Mouse (Mus musculus): Measurements from ENCODE around the gene Elp6. TPM values are rescaled to one million over a fixed set of nuclear protein-coding genes. Genes with fewer than 3 reads are reported as not detected.

Elp6 gene
- polyA plus RNA-seq, 1 experiment = 10.7 TPM

- H3K36me3 ChIP-seq (ENCODE audit: control insufficient read depth, insufficient read depth, low read length) = no peaks in the 10 kb centered on the region
- no peaks in the 10 kb centered on the region for H3K4me1 ChIP-seq (ENCODE audit: control insufficient read depth, insufficient read depth, low read length)
- no peak overlapping the region for H3K4me3 ChIP-seq (ENCODE audit: insufficient read depth, low read depth, low read length)
- H3K27ac ChIP-seq (ENCODE audit: insufficient read depth, low read depth, low read length) = no peak overlapping the region
- no peak for DNase-seq
- TF ChIP-seq POLR2A (IDR thresholded peaks at IDR 0.05; ENCODE audit: low read depth, low read length) (no peak), CTCF (conservative IDR thresholded peaks at IDR 0.05; ENCODE audit: insufficient read depth, insufficient read length, low read depth, low read length) (no peak)
- no peaks in the 10 kb centered on the region for H3K27me3 ChIP-seq (replicated peaks; ENCODE audit: control insufficient read depth, insufficient read depth, low read length)
- WGBS = 96% methylated on average over 8 of the region's 8 CpGs
Observed at GRCm38 (mm10) chr9:110315904-110316303, 10.9 kb downstream of the Elp6 start.

DNA sequence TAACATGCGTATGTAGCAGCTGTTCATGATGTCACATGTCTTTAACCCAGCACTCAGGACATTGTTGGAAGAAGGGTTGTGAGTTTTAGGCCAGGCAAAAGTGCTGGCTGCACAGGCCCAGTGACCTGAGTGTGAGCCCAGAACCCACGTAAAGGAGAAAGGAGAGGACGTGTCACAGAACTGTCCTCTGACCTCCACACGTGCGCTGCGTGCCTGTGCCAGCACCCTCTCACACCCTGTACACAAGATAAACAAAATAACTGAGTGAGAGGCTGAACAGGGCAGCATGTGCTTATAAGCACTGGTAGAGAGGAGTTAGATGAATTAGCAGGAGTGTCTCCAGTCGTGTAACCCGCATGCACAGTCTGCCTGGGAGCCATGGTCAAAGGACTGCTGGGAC lies 11.5 kb downstream of the Elp6 start:
- no peak for TF ChIP-seq POLR2A (IDR thresholded peaks at IDR 0.05; ENCODE audit: low read depth, low read length)
- TF ChIP-seq CTCF (conservative IDR thresholded peaks at IDR 0.05; ENCODE audit: insufficient read depth, insufficient read length, low read depth, low read length) = no peak
- Histone ChIP-seq H3K4me1 (ENCODE audit: control insufficient read depth, insufficient read depth, low read length) (no peaks in the 10 kb centered on the region), H3K27me3 (replicated peaks; ENCODE audit: control insufficient read depth, insufficient read depth, low read length) (no peaks in the 10 kb centered on the region), H3K4me3 (ENCODE audit: insufficient read depth, low read depth, low read length) (no peak overlapping the region), H3K27ac (ENCODE audit: insufficient read depth, low read depth, low read length) (no peak overlapping the region), H3K36me3 (ENCODE audit: control insufficient read depth, insufficient read depth, low read length) (no peaks in the 10 kb centered on the region)
- DNase-seq = no peak
- 86% methylated on average over 8 of the region's 8 CpGs for WGBS

DNA sequence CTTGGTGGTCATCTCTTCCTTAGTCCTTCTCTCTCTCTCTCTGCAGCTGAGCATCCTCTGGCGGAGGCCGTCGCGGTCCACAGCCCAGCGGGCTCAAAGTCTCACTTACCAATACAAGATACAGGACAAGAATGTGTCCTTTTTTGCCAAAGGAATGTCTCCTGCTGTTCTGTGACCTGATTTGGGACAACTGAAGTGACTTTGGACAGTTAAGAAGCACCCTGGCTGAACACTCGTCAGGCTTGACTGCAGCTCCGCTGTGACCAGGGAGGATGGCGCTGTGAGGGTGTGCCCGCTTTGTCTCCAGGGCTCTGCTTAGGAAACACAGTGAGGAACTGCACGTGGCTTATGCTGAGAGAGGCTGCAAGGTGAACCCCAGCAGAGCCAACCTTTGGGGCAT lies 15.8 kb downstream of the Elp6 start:
- no peak overlapping the region for H3K4me3 ChIP-seq (ENCODE audit: insufficient read depth, low read depth, low read length)
- H3K4me1 ChIP-seq (ENCODE audit: control insufficient read depth, insufficient read depth, low read length) = no peaks in the 10 kb centered on the region
- TF ChIP-seq POLR2A (IDR thresholded peaks at IDR 0.05; ENCODE audit: low read depth, low read length) = no peak
- no peak for TF ChIP-seq CTCF (conservative IDR thresholded peaks at IDR 0.05; ENCODE audit: insufficient read depth, insufficient read length, low read depth, low read length)
- H3K27me3 ChIP-seq (replicated peaks; ENCODE audit: control insufficient read depth, insufficient read depth, low read length) = no peaks in the 10 kb centered on the region
- WGBS = 47% methylated on average over 10 of the region's 10 CpGs
- H3K27ac ChIP-seq (ENCODE audit: insufficient read depth, low read depth, low read length) = no peak overlapping the region
- peak; percentile 76 for DNase-seq
- H3K36me3 ChIP-seq (ENCODE audit: control insufficient read depth, insufficient read depth, low read length) = no peaks in the 10 kb centered on the region

DNA sequence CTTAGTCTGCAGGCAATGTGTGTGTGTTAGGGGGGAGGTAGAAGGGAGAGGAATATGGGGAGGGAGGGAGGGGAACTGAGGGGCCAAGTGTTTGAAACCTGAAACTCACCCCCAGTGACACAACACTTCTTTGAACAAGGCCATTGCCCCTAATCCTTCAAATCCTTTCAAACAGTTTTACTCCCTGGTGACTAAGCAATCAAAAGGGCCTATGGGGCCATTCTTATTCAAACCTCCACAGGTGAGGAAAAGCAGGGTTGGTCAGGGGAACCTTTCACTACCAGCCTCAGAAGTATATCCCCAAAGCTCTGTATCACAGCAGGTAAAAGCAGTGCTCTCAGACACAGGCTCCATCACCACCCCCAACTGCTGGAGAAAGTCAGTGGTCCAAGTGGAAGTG lies 18.0 kb downstream of the Elp6 start:
- H3K4me3 ChIP-seq (ENCODE audit: insufficient read depth, low read depth, low read length) = no peak overlapping the region
- H3K27ac ChIP-seq (ENCODE audit: insufficient read depth, low read depth, low read length) = no peak overlapping the region
- H3K36me3 ChIP-seq (ENCODE audit: control insufficient read depth, insufficient read depth, low read length) = no peaks in the 10 kb centered on the region
- no peaks in the 10 kb centered on the region for H3K27me3 ChIP-seq (replicated peaks; ENCODE audit: control insufficient read depth, insufficient read depth, low read length)
- no peak for DNase-seq
- TF ChIP-seq CTCF (conservative IDR thresholded peaks at IDR 0.05; ENCODE audit: insufficient read depth, insufficient read length, low read depth, low read length) (no peak), POLR2A (IDR thresholded peaks at IDR 0.05; ENCODE audit: low read depth, low read length) (no peak)
- no peaks in the 10 kb centered on the region for H3K4me1 ChIP-seq (ENCODE audit: control insufficient read depth, insufficient read depth, low read length)

DNA sequence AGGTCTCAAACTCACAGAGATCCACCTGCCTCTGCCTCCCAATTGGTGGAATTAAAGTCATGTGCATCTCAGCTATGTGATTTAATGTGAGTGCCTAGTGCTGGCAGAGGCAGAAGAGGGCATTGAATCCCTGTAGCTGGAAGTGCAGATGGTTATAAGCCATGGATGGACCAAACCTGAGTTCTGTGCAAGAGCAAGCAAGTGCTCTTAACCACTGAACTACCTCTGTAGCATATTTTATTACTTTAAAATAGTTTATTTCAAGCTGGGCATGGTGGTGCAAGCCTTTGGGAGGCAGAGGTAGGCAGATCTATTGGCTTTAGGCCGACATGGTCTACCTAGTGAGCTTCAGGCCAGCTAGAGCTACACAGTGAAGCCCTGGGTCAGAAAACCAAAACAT lies 19.2 kb downstream of the Elp6 start:
- TF ChIP-seq POLR2A (IDR thresholded peaks at IDR 0.05; ENCODE audit: low read depth, low read length) (no peak), CTCF (conservative IDR thresholded peaks at IDR 0.05; ENCODE audit: insufficient read depth, insufficient read length, low read depth, low read length) (no peak)
- no peaks in the 10 kb centered on the region for H3K4me1 ChIP-seq (ENCODE audit: control insufficient read depth, insufficient read depth, low read length)

GRCm38 (mm10) chr9:110328178-110328577 lies 23.2 kb downstream of the Elp6 start:
- WGBS = 85% methylated on average over 2 of the region's 2 CpGs
- peaks cover 2% of the 10 kb centered on the region; the same call in 1 of the 2 replicates for H3K4me1 ChIP-seq (ENCODE audit: control insufficient read depth, insufficient read depth, low read length)
- no peak overlapping the region for H3K27ac ChIP-seq (ENCODE audit: insufficient read depth, low read depth, low read length)
- no peaks in the 10 kb centered on the region for H3K36me3 ChIP-seq (ENCODE audit: control insufficient read depth, insufficient read depth, low read length)
- TF ChIP-seq CTCF (conservative IDR thresholded peaks at IDR 0.05; ENCODE audit: insufficient read depth, insufficient read length, low read depth, low read length) (no peak), POLR2A (IDR thresholded peaks at IDR 0.05; ENCODE audit: low read depth, low read length) (no peak)
- DNase-seq = no peak
- no peak overlapping the region for H3K4me3 ChIP-seq (ENCODE audit: insufficient read depth, low read depth, low read length)
- no peaks in the 10 kb centered on the region for H3K27me3 ChIP-seq (replicated peaks; ENCODE audit: control insufficient read depth, insufficient read depth, low read length)

More for the DNA sequence above, 19.2 kb downstream of the Elp6 start:
- Histone ChIP-seq H3K27ac (ENCODE audit: insufficient read depth, low read depth, low read length) (no peak overlapping the region), H3K27me3 (replicated peaks; ENCODE audit: control insufficient read depth, insufficient read depth, low read length) (no peaks in the 10 kb centered on the region), H3K4me3 (ENCODE audit: insufficient read depth, low read depth, low read length) (no peak overlapping the region), H3K36me3 (ENCODE audit: control insufficient read depth, insufficient read depth, low read length) (no peaks in the 10 kb centered on the region)
- DNase-seq = no peak
- 86% methylated on average over 1 of the region's 1 CpGs for WGBS

DNA sequence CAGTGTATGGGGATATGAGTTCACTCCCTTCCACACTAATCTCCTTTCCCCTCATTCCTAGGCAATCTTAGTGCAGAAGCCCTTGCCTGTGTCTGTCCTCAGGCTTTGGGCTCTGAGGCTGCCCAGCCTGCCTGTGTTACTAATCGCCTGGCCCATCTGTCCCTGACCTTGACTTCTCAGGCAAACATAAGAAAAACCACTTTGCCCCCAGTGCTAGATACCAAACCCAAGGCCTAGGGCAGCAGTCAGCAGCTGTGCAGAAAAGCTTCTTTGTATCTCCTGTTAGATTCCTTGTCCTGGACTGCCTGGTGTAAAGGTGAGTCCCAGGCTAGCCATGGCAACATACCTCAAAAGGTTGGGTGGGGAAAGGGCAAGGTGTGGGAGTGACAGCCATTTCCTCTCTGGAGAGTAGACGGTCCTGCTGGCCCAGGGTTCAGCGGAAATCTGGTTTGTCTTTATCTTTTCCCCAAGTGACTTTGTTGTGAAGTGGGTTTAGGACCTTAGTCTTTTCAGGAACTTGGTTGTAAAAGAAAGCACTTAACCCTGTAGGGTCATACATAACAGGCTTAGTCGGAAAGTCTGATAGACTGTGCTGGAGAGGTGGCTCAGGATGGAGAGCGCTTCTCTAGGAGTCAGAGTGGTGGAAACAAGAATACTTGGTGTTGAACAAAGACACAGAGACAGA lies 24.1 kb downstream of the Elp6 start:
- WGBS = 61% methylated on average over 5 of the region's 5 CpGs
- H3K27me3 ChIP-seq (replicated peaks; ENCODE audit: control insufficient read depth, insufficient read depth, low read length) = no peaks in the 10 kb centered on the region
- H3K36me3 ChIP-seq (ENCODE audit: control insufficient read depth, insufficient read depth, low read length) = no peaks in the 10 kb centered on the region
- H3K27ac ChIP-seq (ENCODE audit: insufficient read depth, low read depth, low read length) = no peak overlapping the region
- no peak overlapping the region for H3K4me3 ChIP-seq (ENCODE audit: insufficient read depth, low read depth, low read length)
- peaks cover 2% of the 10 kb centered on the region; the same call in 1 of the 2 replicates for H3K4me1 ChIP-seq (ENCODE audit: control insufficient read depth, insufficient read depth, low read length)
- DNase-seq = no peak
- TF ChIP-seq POLR2A (IDR thresholded peaks at IDR 0.05; ENCODE audit: low read depth, low read length) = no peak
- TF ChIP-seq CTCF (conservative IDR thresholded peaks at IDR 0.05; ENCODE audit: insufficient read depth, insufficient read length, low read depth, low read length) = no peak
